Mouse (Mus musculus): ENCODE measurements around the gene Hspb6. TPM values are rescaled to one million over a fixed set of nuclear protein-coding genes. Genes with fewer than 3 reads are reported as not detected.

Hspb6 gene
- polyA plus RNA-seq, 1 experiment, result 64.2 TPM

DNA sequence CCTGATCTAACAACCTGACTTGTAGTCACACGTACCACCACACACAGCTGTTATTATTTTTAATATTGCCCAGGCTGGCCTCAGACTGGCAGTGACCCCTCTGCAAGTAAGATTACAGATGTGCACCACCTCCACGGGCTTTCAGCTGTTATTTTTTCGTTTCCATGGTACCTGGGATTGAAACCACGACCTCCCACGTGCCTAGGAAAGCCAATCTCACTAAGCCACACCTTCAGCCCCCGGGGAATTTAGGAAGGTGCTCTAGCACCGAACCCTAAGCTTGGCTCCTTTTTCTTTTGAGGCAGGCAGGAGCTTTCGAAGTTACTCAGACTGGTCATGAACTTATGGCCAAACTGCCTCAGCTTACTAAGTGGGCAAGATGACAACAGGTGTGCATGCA lies 52.4 kb downstream of the Hspb6 start:
- Histone ChIP-seq H3K4me3 (ENCODE audit: insufficient read depth, low read depth, low read length) (no peak overlapping the region), H3K27ac (replicated peaks; ENCODE audit: low read depth, low read length) (no peak overlapping the region), H3K4me1 (ENCODE audit: control insufficient read depth, insufficient read depth, insufficient read length, low read length) (no peaks in the 10 kb centered on the region)

DNA sequence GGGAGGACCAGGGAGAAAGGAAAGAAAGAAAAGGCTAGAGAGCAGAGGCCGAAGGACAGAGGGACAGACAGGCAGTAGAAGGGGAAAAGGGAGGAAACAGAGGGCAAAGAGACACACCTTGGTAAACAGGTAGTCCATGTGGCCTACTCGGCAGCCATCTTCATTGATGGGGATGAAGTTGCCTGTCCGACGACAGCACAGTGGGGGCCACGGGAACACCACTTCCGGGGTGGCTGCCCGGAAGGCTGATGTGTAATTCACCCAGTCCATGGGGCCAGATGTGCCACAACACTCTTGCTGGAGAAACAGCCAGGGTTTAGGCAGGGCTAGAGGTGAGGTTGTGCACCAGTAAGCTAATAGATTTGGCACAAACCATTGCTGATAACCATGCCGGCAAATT lies 53.0 kb downstream of the Hspb6 start:
- Histone ChIP-seq H3K4me3 (ENCODE audit: insufficient read depth, low read depth, low read length) (no peak overlapping the region), H3K4me1 (ENCODE audit: control insufficient read depth, insufficient read depth, insufficient read length, low read length) (no peaks in the 10 kb centered on the region), H3K27ac (replicated peaks; ENCODE audit: low read depth, low read length) (no peak overlapping the region)

Other genes with a start within 250 kb of the Hspb6 start
- gene Alkbh6, start 243.5 kb upstream of the Hspb6 start, polyA plus RNA-seq (2012; ENCODE audit: insufficient read depth, insufficient read length, missing spikeins), result 34.7 and 38.6 TPM in 2 replicates
- not detected in 2 replicates for gene Syne4, start 237.4 kb upstream of the Hspb6 start, polyA plus RNA-seq (2012; ENCODE audit: insufficient read depth, insufficient read length, missing spikeins)
- 1.6 and 2.0 TPM in 2 replicates for gene E130208F15Rik, start 230.4 kb upstream of the Hspb6 start, polyA plus RNA-seq (2012; ENCODE audit: insufficient read depth, insufficient read length, missing spikeins)
- 18.1 and 22.7 TPM in 2 replicates for gene Sdhaf1, start 228.3 kb upstream of the Hspb6 start, polyA plus RNA-seq (2012; ENCODE audit: insufficient read depth, insufficient read length, missing spikeins)
- gene Lrfn3, start 189.4 kb upstream of the Hspb6 start, polyA plus RNA-seq (2012; ENCODE audit: insufficient read depth, insufficient read length, missing spikeins), result 0.67 and 2.4 TPM in 2 replicates
- gene Tyrobp, start 138.4 kb upstream of the Hspb6 start, polyA plus RNA-seq (2012; ENCODE audit: insufficient read depth, insufficient read length, missing spikeins), result 34.6 and 43.0 TPM in 2 replicates
- gene Hcst, start 132.3 kb upstream of the Hspb6 start, polyA plus RNA-seq (2012; ENCODE audit: insufficient read depth, insufficient read length, missing spikeins), result 2.5 and 2.8 TPM in 2 replicates
- gene Nfkbid, start 130.4 kb upstream of the Hspb6 start, polyA plus RNA-seq (2012; ENCODE audit: insufficient read depth, insufficient read length, missing spikeins), result 0.67 and 1.6 TPM in 2 replicates
- 0.44 and 0.92 TPM in 2 replicates for gene Aplp1, start 106.6 kb upstream of the Hspb6 start, polyA plus RNA-seq (2012; ENCODE audit: insufficient read depth, insufficient read length, missing spikeins)
- gene Kirrel2, start 94.5 kb upstream of the Hspb6 start, polyA plus RNA-seq (2012; ENCODE audit: insufficient read depth, insufficient read length, missing spikeins), result not detected in 2 replicates
- gene Nphs1, start 93.9 kb upstream of the Hspb6 start, polyA plus RNA-seq (2012; ENCODE audit: insufficient read depth, insufficient read length, missing spikeins), result not detected in 2 replicates
- gene Prodh2, start 58.6 kb upstream of the Hspb6 start, polyA plus RNA-seq (2012; ENCODE audit: insufficient read depth, insufficient read length, missing spikeins), result not detected in 2 replicates
- gene Arhgap33, start 17.1 kb upstream of the Hspb6 start, polyA plus RNA-seq (2012; ENCODE audit: insufficient read depth, insufficient read length, missing spikeins), result 0.40 TPM in 1 of 2 replicates, not detected in the other
- 0.95 and 4.2 TPM in 2 replicates for gene Proser3, start 121 bp downstream of the Hspb6 start, polyA plus RNA-seq (2012; ENCODE audit: insufficient read depth, insufficient read length, missing spikeins)
- 19.5 and 23.1 TPM in 2 replicates for gene Lin37, start 7.7 kb downstream of the Hspb6 start, polyA plus RNA-seq (2012; ENCODE audit: insufficient read depth, insufficient read length, missing spikeins)
- 59.1 and 65.5 TPM in 2 replicates for gene U2af1l4, start 11.1 kb downstream of the Hspb6 start, polyA plus RNA-seq (2012; ENCODE audit: insufficient read depth, insufficient read length, missing spikeins)
- gene Gm49396, start 11.2 kb downstream of the Hspb6 start, polyA plus RNA-seq (2012; ENCODE audit: insufficient read depth, insufficient read length, missing spikeins), result 0.91 and 5.5 TPM in 2 replicates
- gene Psenen, start 11.4 kb downstream of the Hspb6 start, polyA plus RNA-seq (2012; ENCODE audit: insufficient read depth, insufficient read length, missing spikeins), result 177 and 187 TPM in 2 replicates
- not detected in 2 replicates for gene Igflr1, start 13.2 kb downstream of the Hspb6 start, polyA plus RNA-seq (2012; ENCODE audit: insufficient read depth, insufficient read length, missing spikeins)
- gene Kmt2b, start 36.5 kb downstream of the Hspb6 start, polyA plus RNA-seq (2012; ENCODE audit: insufficient read depth, insufficient read length, missing spikeins), result 7.1 and 16.1 TPM in 2 replicates
- gene Zbtb32, start 46.7 kb downstream of the Hspb6 start, polyA plus RNA-seq (2012; ENCODE audit: insufficient read depth, insufficient read length, missing spikeins), result not detected in 2 replicates
- not detected in 2 replicates for gene Upk1a, start 60.7 kb downstream of the Hspb6 start, polyA plus RNA-seq (2012; ENCODE audit: insufficient read depth, insufficient read length, missing spikeins)
- 5,485 and 5,752 TPM in 2 replicates for gene Cox6b1, start 74.0 kb downstream of the Hspb6 start, polyA plus RNA-seq (2012; ENCODE audit: insufficient read depth, insufficient read length, missing spikeins)
- not detected in 2 replicates for gene Etv2, start 83.7 kb downstream of the Hspb6 start, polyA plus RNA-seq (2012; ENCODE audit: insufficient read depth, insufficient read length, missing spikeins)
- 24.5 and 39.6 TPM in 2 replicates for gene Rbm42, start 98.1 kb downstream of the Hspb6 start, polyA plus RNA-seq (2012; ENCODE audit: insufficient read depth, insufficient read length, missing spikeins)
- 2.3 and 2.9 TPM in 2 replicates for gene Haus5, start 112.8 kb downstream of the Hspb6 start, polyA plus RNA-seq (2012; ENCODE audit: insufficient read depth, insufficient read length, missing spikeins)
- not detected in 2 replicates for gene Pmis2, start 119.4 kb downstream of the Hspb6 start, polyA plus RNA-seq (2012; ENCODE audit: insufficient read depth, insufficient read length, missing spikeins)
- gene 2200002J24Rik, start 146.7 kb downstream of the Hspb6 start, polyA plus RNA-seq (2012; ENCODE audit: insufficient read depth, insufficient read length, missing spikeins), result not detected in 2 replicates
- not detected in 2 replicates for gene Atp4a, start 160.0 kb downstream of the Hspb6 start, polyA plus RNA-seq (2012; ENCODE audit: insufficient read depth, insufficient read length, missing spikeins)
- 209 and 275 TPM in 2 replicates for gene Tmem147, start 177.4 kb downstream of the Hspb6 start, polyA plus RNA-seq (2012; ENCODE audit: insufficient read depth, insufficient read length, missing spikeins)
- gene Gapdhs, start 191.5 kb downstream of the Hspb6 start, polyA plus RNA-seq (2012; ENCODE audit: insufficient read depth, insufficient read length, missing spikeins), result not detected in 2 replicates
- gene Sbsn, start 199.3 kb downstream of the Hspb6 start, polyA plus RNA-seq (2012; ENCODE audit: insufficient read depth, insufficient read length, missing spikeins), result 12.3 and 18.2 TPM in 2 replicates
- gene Dmkn, start 211.6 kb downstream of the Hspb6 start, polyA plus RNA-seq (2012; ENCODE audit: insufficient read depth, insufficient read length, missing spikeins), result 7.4 and 7.8 TPM in 2 replicates
- gene Krtdap, start 235.7 kb downstream of the Hspb6 start, polyA plus RNA-seq (2012; ENCODE audit: insufficient read depth, insufficient read length, missing spikeins), result 11.5 and 15.2 TPM in 2 replicates

Measured in brown adipose tissue, adult 24 weeks (tissue).